Mouse (Mus musculus): ENCODE results near the gene Rab30. TPM values are rescaled to one million over a fixed set of nuclear protein-coding genes. Genes with fewer than 3 reads are reported as not detected.

Rab30 gene
- polyA plus RNA-seq, 2 experiments from 2014 or later, result 0.60 TPM; not detected in 1

GRCm38 (mm10) chr7:92802158-92802557, 60.8 kb downstream of the Rab30 start:
- no peak for ATAC-seq

DNA sequence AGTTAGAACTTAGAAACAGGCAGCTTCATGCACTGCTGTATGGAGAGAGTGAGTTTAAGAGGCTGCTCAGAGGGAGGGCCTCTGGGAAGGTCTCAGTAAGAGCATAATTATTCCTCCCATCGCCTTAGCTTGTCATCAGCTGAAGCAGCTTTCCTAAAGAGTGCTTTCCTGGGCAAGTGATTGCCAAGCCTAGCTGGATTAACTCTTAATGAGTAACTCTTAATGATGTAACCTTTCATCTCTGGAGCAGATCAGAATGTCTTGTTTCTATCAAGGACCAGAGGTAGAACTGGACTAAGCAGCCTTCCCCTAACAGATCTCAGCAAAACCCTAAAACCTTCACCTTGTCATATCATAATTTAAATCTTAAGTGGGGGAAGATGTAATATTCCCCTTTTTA, 61.8 kb downstream of the Rab30 start:
- ATAC-seq, result no peak

DNA sequence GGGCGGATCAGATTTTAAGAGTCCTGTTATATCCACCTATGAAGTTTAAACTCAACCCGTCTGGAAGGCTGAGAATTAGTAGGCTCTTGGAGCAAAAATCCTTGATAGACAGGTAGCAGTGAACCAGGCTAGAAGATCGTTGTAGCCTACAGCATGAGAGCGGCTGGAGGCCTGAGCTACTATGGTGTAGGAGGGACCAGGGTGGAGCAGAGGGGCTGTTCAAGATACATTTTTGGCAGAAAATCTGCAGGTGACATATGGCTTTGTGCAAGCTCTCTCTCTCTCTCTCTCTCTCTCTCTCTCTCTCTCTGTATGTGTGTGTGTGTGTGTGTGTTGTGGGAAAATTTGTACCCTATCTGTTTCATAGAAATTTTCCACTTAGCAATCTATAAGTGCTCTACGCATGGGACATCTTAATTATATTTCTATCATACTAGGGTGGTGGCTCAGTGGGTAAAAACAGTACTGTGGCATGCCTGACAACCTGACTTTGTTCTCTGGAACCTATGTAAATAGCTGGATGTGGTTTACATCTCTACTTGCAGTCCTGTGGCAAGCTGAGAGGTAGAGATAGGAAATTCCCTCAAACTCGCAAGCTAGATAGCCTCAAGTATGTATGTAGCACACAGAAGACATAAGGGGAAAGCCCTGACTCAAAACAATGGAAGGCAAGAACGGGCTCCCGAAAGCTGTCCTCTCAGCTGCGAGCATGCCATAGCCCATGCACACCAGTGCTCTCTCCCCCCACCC, 63.7 kb downstream of the Rab30 start:
- ATAC-seq, result no peak

DNA sequence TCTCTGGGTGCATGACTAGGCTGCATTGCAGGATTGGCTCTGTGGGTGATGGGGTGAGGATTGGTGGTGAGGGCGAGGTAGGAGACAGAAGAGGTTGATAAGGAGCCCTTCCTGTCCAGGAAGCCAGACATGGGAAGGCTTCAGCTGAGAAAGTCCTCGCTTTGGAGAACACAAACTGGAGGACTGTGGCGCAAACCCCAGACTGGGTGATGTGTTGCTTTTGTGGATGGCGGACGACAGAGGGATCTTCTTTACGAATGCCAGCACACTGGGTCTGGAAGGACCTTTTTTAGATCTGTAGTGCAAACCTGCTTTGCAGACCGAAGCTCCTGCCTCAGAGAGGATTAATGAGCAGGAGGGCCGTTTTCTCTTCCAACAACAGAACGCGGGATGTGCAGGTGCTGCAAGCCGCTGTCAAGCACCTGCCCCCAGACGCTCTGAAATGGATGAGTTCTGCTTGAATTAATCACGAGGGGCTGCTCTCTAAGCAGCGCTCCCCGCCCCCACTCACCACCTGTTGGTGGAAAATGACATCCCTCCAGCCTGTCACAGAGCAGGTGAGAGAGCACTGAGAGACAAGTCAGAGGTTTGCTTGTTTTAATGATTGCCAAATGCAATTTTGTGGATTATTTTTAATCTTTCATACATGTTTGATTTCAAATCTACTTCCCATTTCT, 65.2 kb downstream of the Rab30 start:
- no peak for ATAC-seq

- ATAC-seq, result no peak
Observed at GRCm38 (mm10) chr7:92807482-92807881, 66.1 kb downstream of the Rab30 start.

DNA sequence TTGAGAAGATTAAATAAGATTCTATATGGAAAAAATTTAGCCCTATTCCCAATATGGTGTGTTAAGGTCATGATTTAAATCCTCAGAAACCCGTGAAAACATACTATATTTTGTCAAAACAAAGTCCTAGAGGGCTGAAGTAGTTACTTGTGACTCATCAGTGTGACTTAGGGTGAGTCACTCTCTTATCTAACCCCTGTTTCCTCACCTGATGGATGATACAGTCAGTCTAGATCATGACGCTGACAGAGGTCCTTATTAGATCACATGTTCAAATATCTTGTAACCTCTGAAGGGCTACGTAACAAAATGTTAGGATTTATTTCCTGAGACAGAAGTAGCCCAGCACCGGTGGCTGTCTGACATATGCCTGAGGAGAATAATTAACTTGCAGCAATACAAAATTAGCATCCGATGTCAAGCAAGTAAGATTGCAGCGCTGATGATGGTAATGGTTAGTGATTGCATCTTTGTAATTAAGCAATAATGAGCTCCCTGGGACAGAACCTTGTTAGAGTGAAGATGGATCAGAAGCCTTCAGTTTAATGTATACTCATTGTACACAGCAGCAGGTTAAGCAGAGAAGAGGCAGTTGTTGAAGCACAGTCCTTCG, 70.4 kb downstream of the Rab30 start:
- no peak for ATAC-seq

DNA sequence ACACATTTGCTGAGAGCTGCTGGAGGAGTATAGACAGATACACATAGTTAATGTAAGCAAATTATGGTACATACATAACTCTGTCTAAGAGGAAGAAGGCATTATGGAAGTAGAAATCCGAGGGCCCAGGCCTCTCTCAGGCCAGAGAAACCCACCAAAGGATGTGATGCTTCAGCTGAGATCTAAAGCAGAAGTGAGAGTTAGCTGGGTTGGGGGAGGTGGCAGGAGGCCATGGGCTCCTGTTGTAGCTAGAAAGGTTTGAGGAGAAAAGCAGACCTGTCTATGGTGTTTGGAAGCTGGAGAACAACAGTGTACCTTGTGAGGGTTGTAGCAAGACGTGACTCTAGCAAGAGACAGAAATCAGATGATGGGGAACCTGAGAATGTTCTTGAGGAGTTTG, 75.8 kb downstream of the Rab30 start:
- no peak for ATAC-seq

- no peak for ATAC-seq
Observed at GRCm38 (mm10) chr7:92817886-92818285, 76.5 kb downstream of the Rab30 start.

DNA sequence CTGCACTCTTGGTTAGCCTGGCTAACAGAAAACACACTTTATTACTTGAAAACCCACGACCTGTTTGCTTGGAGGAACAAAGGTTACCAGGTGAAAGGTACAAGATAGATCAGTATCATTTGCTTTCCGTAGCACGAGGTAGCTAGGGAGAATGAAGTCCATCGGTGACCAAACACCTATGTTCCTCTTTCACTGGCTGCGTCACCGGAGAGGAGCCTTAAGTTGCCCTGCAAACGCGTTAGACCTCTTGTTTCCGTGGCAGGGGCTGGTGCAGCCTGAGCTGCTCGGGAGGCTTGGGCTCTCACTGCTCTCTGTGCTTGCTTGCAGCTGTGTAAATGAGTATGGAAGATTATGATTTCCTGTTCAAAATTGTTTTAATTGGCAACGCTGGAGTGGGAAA, 78.3 kb downstream of the Rab30 start:
- no peak for ATAC-seq

DNA sequence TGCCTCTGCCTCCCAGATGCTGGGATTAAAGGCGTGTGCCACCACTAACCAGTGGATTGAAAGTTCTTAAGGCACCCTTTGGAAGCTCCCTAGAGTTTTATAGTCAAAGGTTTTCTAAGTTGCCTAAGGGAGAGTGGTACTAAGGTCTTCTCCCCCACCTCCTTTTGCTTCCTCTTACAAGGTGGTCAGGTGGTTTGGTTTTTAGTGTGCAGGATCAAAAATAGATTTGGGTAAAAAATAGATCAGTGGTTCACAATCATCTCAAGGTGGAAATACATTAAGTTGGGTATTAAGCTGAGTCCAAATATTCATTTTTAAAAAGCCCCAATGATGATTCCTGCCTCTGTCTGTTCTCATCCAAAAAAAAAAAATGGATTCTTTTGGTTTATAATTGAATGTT, 79.0 kb downstream of the Rab30 start:
- no peak for ATAC-seq

DNA sequence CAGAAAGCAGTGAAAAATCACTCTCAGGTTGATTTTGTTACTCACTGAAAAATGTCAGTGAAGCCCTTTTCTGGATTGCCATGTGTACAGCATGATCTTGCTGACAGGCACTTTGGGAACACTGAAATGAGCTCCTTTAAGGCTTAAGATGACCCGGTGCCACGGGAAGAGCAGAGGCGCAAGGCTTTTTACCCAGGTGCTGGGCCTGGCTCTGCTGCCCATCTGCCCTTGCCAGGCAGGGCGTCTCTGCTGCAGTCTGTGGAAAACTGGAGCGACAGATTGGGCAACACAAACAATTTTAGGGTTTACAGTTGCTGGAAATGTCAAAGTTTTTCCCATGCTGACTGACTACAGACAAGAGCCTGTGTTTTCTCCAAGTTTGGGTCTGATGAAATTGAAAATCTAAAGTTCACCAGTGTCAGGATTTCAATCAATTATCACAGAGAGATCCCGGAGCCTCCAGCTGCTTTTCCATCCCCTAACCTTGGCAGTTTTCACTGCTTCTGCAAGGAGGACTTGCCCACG, 79.6 kb downstream of the Rab30 start:
- no peak for ATAC-seq

DNA sequence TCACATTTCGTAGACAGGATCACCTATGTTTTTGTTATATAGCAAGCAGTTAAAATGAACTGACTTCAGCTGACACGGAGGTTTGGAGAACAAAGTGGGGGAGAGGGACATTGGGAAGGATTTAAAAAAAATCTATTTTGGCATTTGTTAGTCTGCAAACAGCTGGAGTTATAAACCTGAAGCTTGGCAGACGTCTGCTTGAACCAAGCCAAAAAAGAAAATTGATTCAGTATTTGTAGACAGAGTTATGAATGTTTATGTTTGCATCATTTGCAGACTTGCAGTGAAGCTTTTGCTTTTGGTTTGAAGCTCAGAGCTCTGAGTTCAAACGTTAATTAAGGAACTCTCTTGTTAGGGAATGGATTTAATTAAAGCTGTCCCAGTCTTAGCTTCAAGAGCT, 80.5 kb downstream of the Rab30 start:
- no peak for ATAC-seq

DNA sequence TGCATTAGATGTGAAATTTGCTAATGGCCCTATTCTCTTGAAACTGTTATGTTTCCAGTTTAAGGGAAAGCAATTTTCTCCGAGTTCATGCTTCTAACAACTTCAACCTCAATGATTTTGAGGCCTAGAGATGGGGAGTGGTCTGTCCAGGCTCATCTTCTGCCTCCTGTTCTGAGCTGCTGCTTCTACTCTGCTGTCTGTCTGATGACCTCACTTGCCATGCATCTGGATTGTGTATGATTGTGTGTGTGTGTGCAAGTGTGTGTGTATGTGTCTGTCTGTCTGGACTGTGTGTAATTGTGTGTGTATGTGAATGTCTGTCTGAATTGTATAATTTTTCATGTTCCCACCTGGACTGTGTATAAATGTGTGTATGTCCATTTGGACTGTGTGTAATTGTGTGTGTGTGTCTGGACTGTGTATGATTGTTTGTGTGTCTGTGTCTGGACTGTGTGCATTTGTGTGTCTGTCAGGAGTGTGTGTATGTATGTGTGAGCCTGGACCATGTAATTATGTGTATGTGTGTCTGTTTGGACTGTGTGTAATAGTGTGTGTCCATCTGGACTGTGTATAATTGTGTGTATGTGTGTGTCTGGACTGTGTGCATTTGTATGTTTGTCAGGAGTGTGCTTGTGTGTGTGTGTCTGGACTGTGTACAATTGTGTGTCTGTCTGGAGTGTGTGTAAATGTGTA, 81.2 kb downstream of the Rab30 start:
- no peak for ATAC-seq

DNA sequence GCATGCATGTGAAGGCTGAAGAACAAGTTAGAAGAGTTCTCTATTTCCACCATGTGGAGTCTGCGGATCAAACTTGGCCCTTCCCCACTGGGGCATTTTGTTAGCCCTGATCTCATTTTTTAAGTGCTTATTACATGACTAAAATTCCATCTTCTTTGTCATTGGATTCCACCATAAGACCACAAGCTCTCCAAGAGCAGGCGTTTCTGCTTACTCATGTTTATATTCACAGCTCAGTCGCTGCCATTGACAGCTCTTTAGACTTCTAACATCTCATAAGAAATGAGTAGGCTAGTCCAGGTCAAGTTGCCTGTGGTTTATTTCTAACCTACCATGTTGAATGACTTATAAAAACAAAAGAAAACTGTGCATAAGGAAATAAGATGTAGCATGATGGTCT, 84.8 kb downstream of the Rab30 start:
- no peak for ATAC-seq

GRCm38 (mm10) chr7:92827981-92828380, 86.6 kb downstream of the Rab30 start:
- no peak for ATAC-seq

GRCm38 (mm10) chr7:92832395-92832794, 91.0 kb downstream of the Rab30 start:
- ATAC-seq, result no peak

GRCm38 (mm10) chr7:92834391-92834790, 93.0 kb downstream of the Rab30 start:
- no peak for ATAC-seq

DNA sequence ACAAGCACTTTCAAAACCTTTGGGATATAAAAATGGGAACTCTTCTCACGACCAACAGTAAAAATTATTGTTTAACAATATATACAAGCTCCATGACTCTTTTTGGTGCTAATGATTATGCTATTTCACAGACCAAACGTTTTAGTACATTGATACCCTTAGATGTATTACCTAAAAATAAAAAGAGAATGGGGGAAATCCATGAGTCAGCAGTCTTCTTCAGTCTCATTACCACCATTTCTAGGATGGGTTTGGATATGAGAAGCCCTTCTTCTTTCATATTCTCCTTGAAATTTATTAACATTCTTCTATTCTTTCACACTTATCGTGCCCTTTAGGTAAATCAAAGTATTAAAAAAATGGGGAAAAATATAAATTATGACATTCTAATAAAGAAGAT, 95.0 kb downstream of the Rab30 start:
- ATAC-seq, result no peak

GRCm38 (mm10) chr7:92837226-92837625, 95.8 kb downstream of the Rab30 start:
- ATAC-seq, result no peak

DNA sequence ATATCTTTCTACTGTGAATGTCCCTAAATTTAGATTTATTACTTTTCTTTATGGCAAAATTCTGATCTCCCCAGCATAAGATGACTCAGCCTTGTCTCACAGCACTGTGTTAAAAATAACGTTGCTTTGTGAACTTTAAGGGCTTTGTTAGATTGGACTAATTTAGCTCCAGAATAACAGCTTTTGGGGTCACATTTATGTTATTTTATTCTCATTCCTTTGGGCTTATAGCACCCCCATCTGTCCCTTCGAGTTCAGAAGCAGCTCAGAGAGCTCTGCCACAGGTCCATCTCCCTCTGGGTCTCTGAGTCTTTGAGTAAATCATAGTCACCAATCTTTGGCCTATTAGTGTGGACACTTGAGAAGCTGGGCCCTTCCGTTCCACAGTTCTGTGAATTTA, 96.5 kb downstream of the Rab30 start:
- ATAC-seq, result no peak

- no peak for ATAC-seq
Observed at GRCm38 (mm10) chr7:92842254-92842653, 100.9 kb downstream of the Rab30 start.

GRCm38 (mm10) chr7:92848246-92848645, 106.8 kb downstream of the Rab30 start:
- ATAC-seq, result no peak

DNA sequence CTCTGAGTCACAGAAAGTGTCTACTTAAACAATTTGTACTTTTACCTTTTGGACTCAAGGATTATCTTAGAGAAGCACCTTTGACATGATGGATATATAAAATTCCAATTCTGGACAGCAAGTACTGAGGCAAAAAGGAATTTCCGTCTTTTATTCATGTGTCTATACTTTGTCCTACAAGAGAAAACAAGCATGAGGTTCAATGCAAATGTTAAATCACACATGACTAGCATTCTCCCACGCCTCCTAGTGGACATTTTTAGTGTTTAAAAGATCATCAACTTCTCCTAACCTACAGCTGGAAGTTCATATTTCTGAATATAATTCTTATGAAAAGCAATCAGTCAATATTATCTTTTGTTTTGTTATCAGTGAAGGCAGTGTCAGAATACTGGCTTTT, 125.1 kb downstream of the Rab30 start:
- ATAC-seq, result peak; percentile 65

All from CD4-positive, CD25-positive, alpha-beta regulatory T cell, adult 4 months (primary cell).